Mouse (Mus musculus): ENCODE results near the gene Epop. TPM values are rescaled to one million over a fixed set of nuclear protein-coding genes. Genes with fewer than 3 reads are reported as not detected.

Epop gene
- polyA plus RNA-seq, 1 experiment from 2014 or later: 3.7 TPM

DNA sequence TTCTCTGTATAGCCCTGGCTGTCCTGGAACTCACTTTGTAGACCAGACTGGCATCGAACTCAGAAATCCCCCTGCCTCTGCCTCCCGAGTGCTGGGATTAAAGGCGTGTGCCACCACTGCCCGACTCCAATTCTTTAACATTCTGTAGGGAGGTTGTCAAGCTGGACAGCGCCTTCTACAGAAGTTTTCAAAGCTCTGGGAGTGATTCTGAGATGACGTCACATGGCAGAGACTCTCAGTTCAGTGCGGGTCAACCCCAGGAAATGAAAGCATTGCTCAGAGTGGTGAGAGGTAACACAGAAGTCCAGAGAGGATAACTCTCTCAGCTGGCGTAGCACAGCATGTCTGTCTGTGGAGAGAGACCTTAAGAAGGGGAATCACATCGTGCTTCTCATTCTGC is 6.3 kb downstream of the Epop start:
- H3K9ac ChIP-seq: no peak overlapping the region
- H3K4me2 ChIP-seq (replicated peaks): no peak overlapping the region
- no peak for ATAC-seq
- H3K27ac ChIP-seq: no peak overlapping the region
- no peaks in the 10 kb centered on the region for H3K36me3 ChIP-seq
- WGBS: 57% methylated on average over 9 of the region's 9 CpGs
- H3K27me3 ChIP-seq (replicated peaks): peaks cover 45% of the 10 kb centered on the region
- H3K9me3 ChIP-seq: no peaks in the 10 kb centered on the region
- H3K4me3 ChIP-seq (replicated peaks): no peak overlapping the region
- H3K4me1 ChIP-seq (replicated peaks): peaks cover 15% of the 10 kb centered on the region

GRCm38 (mm10) chr11:97622440-97622839 is 7.1 kb downstream of the Epop start:
- Histone ChIP-seq H3K4me1 (replicated peaks) (peaks cover 9% of the 10 kb centered on the region; the same call in 1 of the 2 replicates), H3K9me3 (no peaks in the 10 kb centered on the region), H3K27me3 (replicated peaks) (peaks cover 38% of the 10 kb centered on the region), H3K4me2 (replicated peaks) (no peak overlapping the region), H3K36me3 (no peaks in the 10 kb centered on the region), H3K9ac (no peak overlapping the region), H3K27ac (no peak overlapping the region), H3K4me3 (replicated peaks) (no peak overlapping the region)
- WGBS: 1% methylated on average over 6 of the region's 6 CpGs
- no peak for ATAC-seq

DNA sequence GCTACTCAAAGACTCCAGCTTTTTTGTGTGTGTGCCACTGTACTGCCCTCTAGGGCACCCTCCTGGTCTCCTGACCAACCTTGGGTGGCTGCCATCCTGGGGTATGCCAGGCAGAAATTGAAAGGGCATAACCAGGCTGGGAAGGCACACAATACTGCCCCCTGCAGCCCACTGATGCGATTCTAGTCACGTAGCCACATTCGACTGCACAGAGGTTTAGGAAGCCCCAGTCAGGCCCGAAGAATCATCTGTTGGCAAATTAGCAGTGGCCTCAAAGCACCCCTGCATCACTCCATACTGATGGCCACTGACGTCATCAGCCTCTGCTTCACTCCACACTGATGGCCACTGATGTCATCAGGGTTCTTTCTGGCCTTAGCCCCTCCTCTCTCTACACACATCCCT is 10.1 kb downstream of the Epop start:
- no peak overlapping the region for H3K4me3 ChIP-seq (replicated peaks)
- no peak overlapping the region for H3K9ac ChIP-seq
- peaks cover 5% of the 10 kb centered on the region; the same call in 1 of the 2 replicates for H3K4me1 ChIP-seq (replicated peaks)
- H3K36me3 ChIP-seq: no peaks in the 10 kb centered on the region
- 56% methylated on average over 5 of the region's 5 CpGs for WGBS
- H3K27me3 ChIP-seq (replicated peaks): peaks cover 18% of the 10 kb centered on the region
- H3K27ac ChIP-seq: no peak overlapping the region
- no peaks in the 10 kb centered on the region for H3K9me3 ChIP-seq
- no peak overlapping the region for H3K4me2 ChIP-seq (replicated peaks)
- ATAC-seq: no peak

GRCm38 (mm10) chr11:97618368-97618767 is 11.1 kb downstream of the Epop start:
- no peaks in the 10 kb centered on the region for H3K9me3 ChIP-seq
- 31% methylated on average over 11 of the region's 11 CpGs for WGBS
- H3K27ac ChIP-seq: no peak overlapping the region
- H3K4me2 ChIP-seq (replicated peaks): no peak overlapping the region
- no peak overlapping the region for H3K9ac ChIP-seq
- H3K27me3 ChIP-seq (replicated peaks): peaks cover 9% of the 10 kb centered on the region; the same call in 1 of the 2 replicates
- no peaks in the 10 kb centered on the region for H3K36me3 ChIP-seq
- peaks cover 5% of the 10 kb centered on the region; the same call in 1 of the 2 replicates for H3K4me1 ChIP-seq (replicated peaks)
- H3K4me3 ChIP-seq (replicated peaks): no peak overlapping the region
- ATAC-seq: peak; percentile 59; the same call in 1 of the 2 replicates

- H3K36me3 ChIP-seq: no peaks in the 10 kb centered on the region
- peaks cover 14% of the 10 kb centered on the region; the same call in 1 of the 2 replicates for H3K27me3 ChIP-seq (replicated peaks)
- ATAC-seq: no peak
- H3K9ac ChIP-seq: no peak overlapping the region
- peaks cover 5% of the 10 kb centered on the region; the same call in 1 of the 2 replicates for H3K4me1 ChIP-seq (replicated peaks)
- no peaks in the 10 kb centered on the region for H3K9me3 ChIP-seq
- no peak overlapping the region for H3K4me2 ChIP-seq (replicated peaks)
- no peak overlapping the region for H3K4me3 ChIP-seq (replicated peaks)
- 83% methylated on average over 4 of the region's 4 CpGs for WGBS
- no peak overlapping the region for H3K27ac ChIP-seq
These were observed 14.2 kb downstream of the Epop start for GRCm38 (mm10) chr11:97615276-97615675.

DNA sequence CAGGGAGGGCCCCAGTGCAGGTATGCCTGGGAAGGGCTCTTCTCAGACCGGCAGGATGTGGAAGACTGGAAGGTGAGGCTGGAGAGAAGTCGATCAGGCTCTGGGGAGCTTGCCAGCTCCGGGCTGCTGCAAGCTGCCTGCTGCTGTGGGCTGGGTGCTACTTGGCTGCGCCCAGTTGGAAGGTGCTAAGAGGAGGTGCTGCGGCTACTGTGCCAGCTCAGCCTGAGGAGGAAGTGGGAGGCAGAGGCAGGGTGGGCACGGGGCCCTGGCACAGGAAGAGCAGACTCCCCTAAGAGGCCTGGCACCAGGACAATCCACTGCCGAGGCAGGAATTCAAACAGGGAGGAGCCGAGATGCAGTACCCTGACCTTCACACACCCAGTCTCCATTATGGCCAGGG is 18.4 kb downstream of the Epop start:
- Histone ChIP-seq H3K27ac (no peak overlapping the region), H3K9me3 (no peaks in the 10 kb centered on the region), H3K27me3 (replicated peaks) (peaks cover 14% of the 10 kb centered on the region; the same call in 1 of the 2 replicates), H3K9ac (no peak overlapping the region), H3K36me3 (no peaks in the 10 kb centered on the region), H3K4me1 (replicated peaks) (no peaks in the 10 kb centered on the region), H3K4me3 (replicated peaks) (no peak overlapping the region), H3K4me2 (replicated peaks) (no peak overlapping the region)
- WGBS: 53% methylated on average over 8 of the region's 8 CpGs
- no peak for ATAC-seq

DNA sequence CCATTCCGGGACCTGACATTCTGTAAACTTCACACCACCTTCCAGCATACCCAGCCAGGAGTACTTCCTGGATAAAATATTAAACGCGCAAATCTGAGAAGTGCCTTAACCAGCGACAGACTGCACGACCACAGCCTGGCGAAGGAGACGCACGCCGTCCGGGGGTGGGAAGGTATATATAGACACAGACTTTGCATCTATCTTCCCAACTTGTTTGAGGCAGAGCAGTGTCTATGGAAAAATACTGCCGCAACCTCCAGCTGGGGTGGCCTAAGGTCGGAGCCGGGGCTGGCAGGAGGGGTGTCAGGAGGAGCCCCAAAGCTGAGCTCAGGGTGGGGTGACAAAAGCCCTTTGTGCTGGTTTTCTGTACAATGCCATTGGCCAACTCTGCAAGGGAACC is 19.8 kb downstream of the Epop start:
- H3K36me3 ChIP-seq: no peaks in the 10 kb centered on the region
- no peak overlapping the region for H3K4me2 ChIP-seq (replicated peaks)
- no peak overlapping the region for H3K9ac ChIP-seq
- H3K9me3 ChIP-seq: no peaks in the 10 kb centered on the region
- H3K27ac ChIP-seq: no peak overlapping the region
- ATAC-seq: no peak
- H3K27me3 ChIP-seq (replicated peaks): peaks cover 11% of the 10 kb centered on the region; the same call in 1 of the 2 replicates
- 83% methylated on average over 13 of the region's 13 CpGs for WGBS
- no peak overlapping the region for H3K4me3 ChIP-seq (replicated peaks)
- H3K4me1 ChIP-seq (replicated peaks): no peaks in the 10 kb centered on the region

GRCm38 (mm10) chr11:97608933-97609332 is 20.6 kb downstream of the Epop start:
- H3K27ac ChIP-seq: no peak overlapping the region
- peaks cover 11% of the 10 kb centered on the region; the same call in 1 of the 2 replicates for H3K27me3 ChIP-seq (replicated peaks)
- H3K36me3 ChIP-seq: no peaks in the 10 kb centered on the region
- H3K9ac ChIP-seq: no peak overlapping the region
- 58% methylated on average over 4 of the region's 4 CpGs for WGBS
- no peak overlapping the region for H3K4me2 ChIP-seq (replicated peaks)
- no peaks in the 10 kb centered on the region for H3K4me1 ChIP-seq (replicated peaks)
- H3K4me3 ChIP-seq (replicated peaks): no peak overlapping the region
- no peaks in the 10 kb centered on the region for H3K9me3 ChIP-seq
- no peak for ATAC-seq

GRCm38 (mm10) chr11:97607056-97607725 is 22.3 kb downstream of the Epop start:
- Histone ChIP-seq H3K4me1 (replicated peaks) (no peaks in the 10 kb centered on the region), H3K4me3 (replicated peaks) (no peak overlapping the region), H3K9ac (no peak overlapping the region), H3K9me3 (no peaks in the 10 kb centered on the region), H3K36me3 (no peaks in the 10 kb centered on the region), H3K27ac (no peak overlapping the region), H3K27me3 (replicated peaks) (peaks cover 11% of the 10 kb centered on the region; the same call in 1 of the 2 replicates), H3K4me2 (replicated peaks) (no peak overlapping the region)
- 92% methylated on average over 8 of the region's 8 CpGs for WGBS
- no peak for ATAC-seq

DNA sequence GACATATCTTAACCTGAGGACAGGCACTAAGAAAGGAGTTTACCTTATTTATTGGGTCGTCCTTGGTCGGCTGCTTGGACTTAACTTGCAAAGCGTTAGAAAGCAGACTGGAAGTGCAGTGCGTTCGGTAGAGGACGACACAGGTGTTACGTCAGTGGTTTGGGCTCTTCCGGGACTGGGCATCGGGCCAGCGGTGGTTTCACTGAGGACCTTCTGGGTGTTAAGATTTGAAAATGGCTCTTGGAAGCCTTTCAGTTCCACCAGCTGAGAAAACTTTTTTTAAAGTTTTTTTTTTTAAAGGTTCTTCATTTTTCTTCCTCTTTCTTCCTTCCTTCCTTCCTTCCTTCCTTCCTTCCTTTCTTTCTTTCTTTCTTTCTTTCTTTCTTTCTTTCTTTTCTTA is 25.6 kb downstream of the Epop start:
- no peak overlapping the region for H3K27ac ChIP-seq
- WGBS: 57% methylated on average over 10 of the region's 10 CpGs
- H3K4me2 ChIP-seq (replicated peaks): no peak overlapping the region
- no peaks in the 10 kb centered on the region for H3K4me1 ChIP-seq (replicated peaks)
- no peaks in the 10 kb centered on the region for H3K9me3 ChIP-seq
- H3K9ac ChIP-seq: no peak overlapping the region
- no peak overlapping the region for H3K4me3 ChIP-seq (replicated peaks)
- no peak for ATAC-seq
- H3K36me3 ChIP-seq: no peaks in the 10 kb centered on the region
- H3K27me3 ChIP-seq (replicated peaks): 0 out of 2 replicates have a peak, but pooled peaks cover 4% of the 10 kb centered on the region

GRCm38 (mm10) chr11:97602223-97602622 is 27.3 kb downstream of the Epop start:
- H3K4me2 ChIP-seq (replicated peaks): no peak overlapping the region
- H3K36me3 ChIP-seq: no peaks in the 10 kb centered on the region
- no peaks in the 10 kb centered on the region for H3K4me1 ChIP-seq (replicated peaks)
- H3K4me3 ChIP-seq (replicated peaks): no peak overlapping the region
- ATAC-seq: no peak
- 0 out of 2 replicates have a peak, but pooled peaks cover 4% of the 10 kb centered on the region for H3K27me3 ChIP-seq (replicated peaks)
- no peak overlapping the region for H3K9ac ChIP-seq
- 26% methylated on average over 6 of the region's 6 CpGs for WGBS
- H3K27ac ChIP-seq: no peak overlapping the region
- H3K9me3 ChIP-seq: no peaks in the 10 kb centered on the region

DNA sequence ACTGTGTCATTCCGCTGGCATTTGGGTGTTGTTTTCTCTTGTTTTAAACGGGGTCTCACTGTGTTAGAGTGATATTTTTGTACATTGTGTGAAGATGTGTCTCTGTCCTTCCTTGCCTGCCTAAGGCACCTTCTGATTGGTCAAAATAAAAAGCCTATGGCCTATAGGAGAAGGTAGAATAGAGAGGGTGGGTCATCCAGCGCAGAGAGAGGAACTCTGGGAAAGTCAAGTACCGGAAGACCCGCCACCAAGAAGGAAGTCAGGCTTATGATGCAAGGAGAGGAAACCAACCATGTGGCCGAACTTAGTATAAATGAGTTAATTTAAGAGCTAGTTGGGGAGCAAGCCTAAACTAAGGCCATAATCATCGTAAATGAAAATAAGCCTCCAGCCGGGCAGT is 30.4 kb downstream of the Epop start:
- H3K27ac ChIP-seq: no peak overlapping the region
- no peaks in the 10 kb centered on the region for H3K9me3 ChIP-seq
- no peak for ATAC-seq
- 87% methylated on average over 8 of the region's 8 CpGs for WGBS
- H3K9ac ChIP-seq: no peak overlapping the region
- H3K4me1 ChIP-seq (replicated peaks): no peaks in the 10 kb centered on the region
- H3K4me3 ChIP-seq (replicated peaks): no peak overlapping the region
- no peaks in the 10 kb centered on the region for H3K36me3 ChIP-seq
- no peaks in the 10 kb centered on the region for H3K27me3 ChIP-seq (replicated peaks)
- no peak overlapping the region for H3K4me2 ChIP-seq (replicated peaks)

All from intestine, embryonic 15.5 days (tissue).